Comparison of ENCODE assay signal across 26 mouse cellular contexts in genomic region chr9:106073956-106074355, GRCm38 (mm10). TPM values are rescaled to one million over a fixed set of nuclear protein-coding genes. Genes with fewer than 3 reads are reported as not detected.
DNase-seq lines count a peak whose midpoint lies in the region; ATAC-seq lines count a peak whose summit lies in the region.
"Had no signal": no experiment of that assay in that cellular context is flagged by ENCODE, and none has a peak within 500 bp of the region (broad histone marks: within the 10 kb centered on the region; RNA-seq: fewer than 3 reads in every experiment).

No protein-coding gene starts in this region.

- H3K27ac ChIP-seq in hindbrain, embryonic 12.5 days: no peak overlapping the region
- H3K27ac ChIP-seq: embryonic facial prominence, embryonic 15.5 days; forebrain, embryonic 10.5 days; gastrocnemius, adult 2 months; heart, embryonic 13.5 days had no signal

- no peaks in the 10 kb centered on the region for H3K9me3 ChIP-seq in hindbrain, embryonic 12.5 days (replicated peaks)
- H3K9me3 ChIP-seq: embryonic facial prominence, embryonic 15.5 days; forebrain, embryonic 10.5 days; heart, embryonic 13.5 days had no signal

- H3K27me3 ChIP-seq in hindbrain, embryonic 12.5 days: no peaks in the 10 kb centered on the region
- H3K27me3 ChIP-seq: embryonic facial prominence, embryonic 15.5 days had no signal

- no peak overlapping the region for H3K9ac ChIP-seq in hindbrain, embryonic 12.5 days
- H3K9ac ChIP-seq: embryonic facial prominence, embryonic 15.5 days; heart, embryonic 13.5 days had no signal

- WGBS in hindbrain, embryonic 12.5 days: 73% methylated on average over 4 of the region's 4 CpGs

- H3K4me1 ChIP-seq in hindbrain, embryonic 12.5 days: no peaks in the 10 kb centered on the region
- H3K4me1 ChIP-seq: embryonic facial prominence, embryonic 15.5 days; forebrain, embryonic 10.5 days; heart, embryonic 13.5 days had no signal

- H3K4me3 ChIP-seq in hindbrain, embryonic 12.5 days: no peak overlapping the region
- H3K4me3 ChIP-seq: embryonic facial prominence, embryonic 15.5 days; erythroblast, embryonic 14.5 days; forebrain, embryonic 10.5 days; gastrocnemius, adult 2 months; heart, embryonic 13.5 days had no signal

- ATAC-seq in cerebellum, adult (ENCODE audit: insufficient number of reproducible peaks, low FRiP score, low TSS enrichment): no peak; the same call in 1 of the 2 replicates
- no peak for ATAC-seq in hindbrain, embryonic 12.5 days (ENCODE audit: low FRiP score)
- ATAC-seq: activated CD4-positive, CD25-positive, alpha-beta regulatory T cell, adult 4 months; forebrain, embryonic 14.5 days; hindbrain, embryonic 16.5 days; inflammation-experienced regulatory T-cells, adult 6 months; intestine, postnatal 0 days; Patski had no signal

- H3K4me2 ChIP-seq in hindbrain, embryonic 12.5 days (replicated peaks): no peak overlapping the region
- H3K4me2 ChIP-seq: embryonic facial prominence, embryonic 15.5 days; heart, embryonic 13.5 days had no signal

- H3K36me3 ChIP-seq in hindbrain, embryonic 12.5 days: no peaks in the 10 kb centered on the region
- H3K36me3 ChIP-seq: embryonic facial prominence, embryonic 15.5 days; forebrain, embryonic 10.5 days; heart, embryonic 13.5 days had no signal

- peak; percentile 34 for DNase-seq in cerebellum, adult 11 months
- DNase-seq in 3T3-L1 (ENCODE audit: low read depth, low spot score): peak; percentile 12
- DNase-seq in cerebellum, adult 8-10 months: peak; percentile 46
- peak; percentile 47 to 58 for DNase-seq in cerebellum, postnatal 14 days
- DNase-seq in retina, postnatal 1 day: no peak
- no peak for DNase-seq in adrenal gland, postnatal 4 days (ENCODE audit: low spot score in 2 of 2)
- DNase-seq: adrenal gland, postnatal 14 days; embryo, embryonic 11 days; gastrocnemius, adult 2 months; gastrocnemius, postnatal 25 days; heart, postnatal 36 days had no signal

RNA-seq across cellular contexts. Expression of gene Col6a4, which starts 22.6 kb away (rescaled TPM):
- polyA plus RNA-seq in hindbrain, embryonic 12.5 days (2016; fragmentation: Nextera tagmentation; extraction: Ambion mirVana): 0.07 and 0.37 TPM in 2 replicates
- 1 to 10 TPM in 1 of 2 experiments, under 1 TPM in 1; 0.51 to 1.4 TPM for total RNA-seq in adrenal gland, postnatal 4 days (2021)
- total RNA-seq: common myeloid progenitor, adult 5-6 weeks; gastrocnemius, adult 2 months; gastrocnemius, postnatal 25 days; granulocyte monocyte progenitor cell, adult 5-6 weeks; heart, postnatal 36 days had no signal
- polyA plus RNA-seq: embryonic facial prominence, embryonic 11.5 days; erythroblast, embryonic 14.5 days; inflammation-experienced regulatory T-cells, adult 6 months had no signal

Comparison
In these comparisons a context has a peak if more than half of its experiments do, and no peak if none do; other contexts are left out.
1. DNase-seq: peak in cerebellum, adult 11 months (single experiment), 3T3-L1 (single experiment), cerebellum, adult 8-10 months (single experiment) and cerebellum, postnatal 14 days (2 of 2); none in retina, postnatal 1 day (single experiment) and adrenal gland, postnatal 4 days (0 of 2).